Mouse (Mus musculus): ENCODE results near the gene Speer4a. TPM values are rescaled to one million over a fixed set of nuclear protein-coding genes. Genes with fewer than 3 reads are reported as not detected.

Speer4a gene
- polyA plus RNA-seq, 1 experiment from 2014 or later: 0.08 TPM

Other genes with a start within 250 kb of the Speer4a start
- 0.15 and 0.29 TPM in 2 replicates for gene Gm21663, start 97.2 kb downstream of the Speer4a start, polyA plus RNA-seq (2014; fragmentation: Nextera tagmentation; extraction: Ambion mirVana)
- 0.14 and 0.20 TPM in 2 replicates for gene Gm21671, start 85.1 kb downstream of the Speer4a start, polyA plus RNA-seq (2014; fragmentation: Nextera tagmentation; extraction: Ambion mirVana)
- 0.22 and 0.38 TPM in 2 replicates for gene Gm21680, start 66.9 kb downstream of the Speer4a start, polyA plus RNA-seq (2014; fragmentation: Nextera tagmentation; extraction: Ambion mirVana)
- gene Gm21698, start 50.9 kb downstream of the Speer4a start, polyA plus RNA-seq (2014; fragmentation: Nextera tagmentation; extraction: Ambion mirVana): 0.17 and 0.21 TPM in 2 replicates
- 0.14 TPM in 1 of 2 replicates, not detected in the other for gene Gm1979, start 34.8 kb downstream of the Speer4a start, polyA plus RNA-seq (2014; fragmentation: Nextera tagmentation; extraction: Ambion mirVana)
- gene Gm5862, start 16.6 kb downstream of the Speer4a start, polyA plus RNA-seq (2014; fragmentation: Nextera tagmentation; extraction: Ambion mirVana): 0.17 TPM in 1 of 2 replicates, not detected in the other
- gene Gm7347, start 19.0 kb upstream of the Speer4a start, polyA plus RNA-seq (2014; fragmentation: Nextera tagmentation; extraction: Ambion mirVana): 0.14 and 0.20 TPM in 2 replicates
- 0.07 and 0.12 TPM in 2 replicates for gene Gm10471, start 49.7 kb upstream of the Speer4a start, polyA plus RNA-seq (2014; fragmentation: Nextera tagmentation; extraction: Ambion mirVana)
- gene 5031410I06Rik, start 65.8 kb upstream of the Speer4a start, polyA plus RNA-seq (2014; fragmentation: Nextera tagmentation; extraction: Ambion mirVana): 0.18 and 0.43 TPM in 2 replicates
- 0.10 and 0.24 TPM in 2 replicates for gene Gm10220, start 81.9 kb upstream of the Speer4a start, polyA plus RNA-seq (2014; fragmentation: Nextera tagmentation; extraction: Ambion mirVana)
- 0.22 TPM in 1 of 2 replicates, not detected in the other for gene Gm7361, start 218.1 kb upstream of the Speer4a start, polyA plus RNA-seq (2014; fragmentation: Nextera tagmentation; extraction: Ambion mirVana)

All from embryonic facial prominence, embryonic 14.5 days (tissue).